Mouse (Mus musculus) liver, postnatal 0 days (tissue): ENCODE data around the gene Slc4a1. TPM values are rescaled to one million over a fixed set of nuclear protein-coding genes. Genes with fewer than 3 reads are reported as not detected.

ENCODE experiments used
- ATAC-seq: fragments of 200-750 bp; cut with Nextera tagmentation; 2 replicates; pipeline ENCODE4 v1.8.0; 2017; ENCODE audit warnings: mild to moderate bottlenecking, moderate library complexity
- DNase-seq: peaks from one replicate; pipeline ENCODE4 v3.0.0-alpha.2; 2016
- H3K27ac ChIP-seq: fragments of 300-500 bp; sonication (generic); 2 replicates; pipeline ENCODE4 v1.5.1; 2014; ENCODE audit warnings: antibody characterized with exemption, moderate library complexity, mild to moderate bottlenecking, low read depth
- H3K27me3 ChIP-seq: fragments of 300-500 bp; sonication (generic); 2 replicates; pipeline ENCODE4 v1.6.1; 2014; ENCODE audit warnings: low read length, control low read depth, mixed read lengths; ENCODE audit not compliant: insufficient read depth
- H3K36me3 ChIP-seq: fragments of 300-500 bp; sonication (generic); replicated peaks from 2 replicates; pipeline ENCODE4 v1.6.1; 2014; ENCODE audit warnings: mild to moderate bottlenecking, control low read depth, low read length, moderate library complexity, mixed read lengths; ENCODE audit not compliant: insufficient read depth
- H3K4me1 ChIP-seq: fragments of 300-500 bp; sonication (generic); 2 replicates; pipeline ENCODE4 v1.6.1; 2014; ENCODE audit warnings: antibody characterized with exemption, mild to moderate bottlenecking, control low read depth; ENCODE audit not compliant: insufficient read depth
- H3K4me2 ChIP-seq: fragments of 300-500 bp; sonication (generic); 2 replicates; pipeline ENCODE4 v1.6.1; 2014; ENCODE audit warnings: low read depth, mild to moderate bottlenecking, low read length, moderate library complexity, mixed read lengths
- H3K4me3 ChIP-seq: fragments of 300-500 bp; sonication (generic); 2 replicates; pipeline ENCODE4 v1.5.1; 2014; ENCODE audit warnings: low read depth, low read length
- H3K9ac ChIP-seq: fragments of 300-500 bp; sonication (generic); replicated peaks from 2 replicates; pipeline ENCODE4 v1.6.1; 2014; ENCODE audit warnings: mild to moderate bottlenecking, moderate library complexity
- H3K9me3 ChIP-seq: fragments of 300-500 bp; sonication (generic); 2 replicates; pipeline ENCODE4 v1.6.1; 2016; ENCODE audit warnings: mild to moderate bottlenecking, control low read depth, low read length, mixed read lengths
- CTCF ChIP-seq: sonication (generic); IDR thresholded peaks from 2 replicates; pipeline ENCODE4 v1.5.1; 2016; ENCODE audit warnings: antibody characterized with exemption, low read depth
- EP300 ChIP-seq: IDR thresholded peaks from 2 replicates; pipeline ENCODE4 v1.6.1; 2016; ENCODE audit warnings: antibody characterized with exemption, low read depth, mild to moderate bottlenecking
- WGBS: fragments of 180-500 bp; shearing (Covaris S2); extraction: QIAGEN DNeasy Blood & Tissue Kit; methylation state at CpG from one replicate; pipeline ENCODE4 v1.1.7; 2014; ENCODE audit not compliant: insufficient replicate concordance; 5-methylcytosine and 5-hydroxymethylcytosine counted together
- polyA plus RNA-seq: library from polyadenylated mRNA; unstranded; fragments of >200 nt; fragmentation: Nextera tagmentation; extraction: Ambion mirVana; gene quantifications from 2 replicates; pipeline ENCODE4 v1.2.1, GENCODE M21; 2015

Slc4a1 gene
- polyA plus RNA-seq, 1 experiment from 2014 or later = 329 TPM

GRCm38 (mm10) chr11:102406401-102406800 is 40.4 kb upstream of the Slc4a1 start:
- peaks cover 36% of the 10 kb centered on the region for H3K36me3 ChIP-seq
- H3K27ac ChIP-seq = peak overlapping the region; percentile 99
- DNase-seq = peak; percentile 38
- H3K4me3 ChIP-seq = peak overlapping the region; percentile 99
- H3K4me1 ChIP-seq = peaks cover 33% of the 10 kb centered on the region
- no peak for ATAC-seq
- H3K27me3 ChIP-seq = no peaks in the 10 kb centered on the region
- peak overlapping the region; percentile 100 for H3K9ac ChIP-seq
- no peaks in the 10 kb centered on the region for H3K9me3 ChIP-seq
- 21% methylated on average over 3 of the region's 3 CpGs for WGBS
- H3K4me2 ChIP-seq = peak overlapping the region; percentile 82
- TF ChIP-seq EP300 = 0 out of 2 replicates have a peak, but pooled peaks have one; percentile 24
- TF ChIP-seq CTCF = no peak

GRCm38 (mm10) chr11:102405544-102406285 is 39.7 kb upstream of the Slc4a1 start:
- 74% methylated on average over 11 of the region's 11 CpGs for WGBS
- TF ChIP-seq CTCF (no peak), EP300 (no peak)
- Histone ChIP-seq H3K4me2 (peak overlapping the region; percentile 82), H3K4me3 (peak overlapping the region; percentile 99), H3K27ac (peak overlapping the region; percentile 99), H3K4me1 (peaks cover 26% of the 10 kb centered on the region), H3K27me3 (peaks cover 2% of the 10 kb centered on the region), H3K36me3 (peaks cover 36% of the 10 kb centered on the region), H3K9me3 (no peaks in the 10 kb centered on the region), H3K9ac (peak overlapping the region; percentile 100)
- DNase-seq (no peak), ATAC-seq (no peak)

- Histone ChIP-seq H3K9me3 (no peaks in the 10 kb centered on the region), H3K4me2 (peak overlapping the region; percentile 82), H3K36me3 (peaks cover 36% of the 10 kb centered on the region), H3K27ac (no peak overlapping the region), H3K9ac (peak overlapping the region; percentile 18; the same call in 1 of the 2 replicates), H3K4me1 (peaks cover 25% of the 10 kb centered on the region), H3K4me3 (peak overlapping the region; percentile 99), H3K27me3 (peaks cover 15% of the 10 kb centered on the region)
- WGBS = 76% methylated on average over 18 of the region's 18 CpGs
- DNase-seq (no peak), ATAC-seq (no peak)
- TF ChIP-seq EP300 (no peak), CTCF (no peak)
Measured at GRCm38 (mm10) chr11:102404161-102405010, 38.4 kb upstream of the Slc4a1 start.

GRCm38 (mm10) chr11:102403657-102404056 is 37.7 kb upstream of the Slc4a1 start:
- Histone ChIP-seq H3K36me3 (peaks cover 36% of the 10 kb centered on the region), H3K4me2 (no peak overlapping the region), H3K9ac (no peak overlapping the region), H3K4me1 (peaks cover 26% of the 10 kb centered on the region), H3K27ac (no peak overlapping the region), H3K9me3 (no peaks in the 10 kb centered on the region), H3K27me3 (peaks cover 23% of the 10 kb centered on the region), H3K4me3 (no peak overlapping the region)
- DNase-seq (no peak), ATAC-seq (no peak)
- WGBS = 97% methylated on average over 11 of the region's 11 CpGs
- no peak for TF ChIP-seq EP300
- no peak for TF ChIP-seq CTCF

GRCm38 (mm10) chr11:102401898-102402500 is 36.0 kb upstream of the Slc4a1 start:
- H3K9ac ChIP-seq = no peak overlapping the region
- no peak overlapping the region for H3K4me3 ChIP-seq
- ATAC-seq (no peak), DNase-seq (no peak)
- no peak overlapping the region for H3K27ac ChIP-seq
- WGBS = 68% methylated on average over 12 of the region's 12 CpGs
- peaks cover 36% of the 10 kb centered on the region for H3K36me3 ChIP-seq
- H3K4me2 ChIP-seq = no peak overlapping the region
- H3K9me3 ChIP-seq = no peaks in the 10 kb centered on the region
- H3K27me3 ChIP-seq = peaks cover 37% of the 10 kb centered on the region
- H3K4me1 ChIP-seq = peaks cover 26% of the 10 kb centered on the region
- TF ChIP-seq CTCF (no peak), EP300 (no peak)
